Mouse (Mus musculus): ENCODE measurements around the gene Olfr747.
"Not testable (repeated sequence)": the region's sequence is repeated elsewhere in the genome, so short reads cannot be mapped to it uniquely, and the experiment has no call there.

The Olfr747 gene

GRCm38 (mm10) chr14:50693106-50693505, at the start of gene Olfr747:
TSS of gene Olfr747 (minus strand) at chr14:50693206.
- DNase-seq (ENCODE audit: low read depth, low spot score) = no peak

GRCm38 (mm10) chr14:50741584-50741983, 48.6 kb upstream of the Olfr747 start:
- DNase-seq (ENCODE audit: low read depth, low spot score) = no peak

GRCm38 (mm10) chr14:50740334-50740733, 47.3 kb upstream of the Olfr747 start:
- no peak for DNase-seq (ENCODE audit: low read depth, low spot score)

- DNase-seq (ENCODE audit: low read depth, low spot score) = not testable (repeated sequence)
Measured at GRCm38 (mm10) chr14:50722371-50722770, 29.4 kb upstream of the Olfr747 start.

- DNase-seq (ENCODE audit: low read depth, low spot score) = not testable (repeated sequence)
Measured at GRCm38 (mm10) chr14:50719875-50720274, 26.9 kb upstream of the Olfr747 start.

- no peak for DNase-seq (ENCODE audit: low read depth, low spot score)
Measured at GRCm38 (mm10) chr14:50707073-50707472, 14.1 kb upstream of the Olfr747 start, which contains the start of gene Olfr748. TSS of gene Olfr748 (plus strand) at chr14:50707373.

GRCm38 (mm10) chr14:50646783-50647182, 46.2 kb downstream of the Olfr747 start, which contains the start of gene Olfr746:
TSS of gene Olfr746 (plus strand) at chr14:50647083.
- DNase-seq (ENCODE audit: low read depth, low spot score) = no peak

GRCm38 (mm10) chr14:50639088-50639487, 53.9 kb downstream of the Olfr747 start, which contains the start of gene Olfr745:
TSS of gene Olfr745 (plus strand) at chr14:50639388.
- no peak for DNase-seq (ENCODE audit: low read depth, low spot score)

Data from brain, embryonic 18.5 days (tissue).